Mouse (Mus musculus) kidney, adult 10 weeks (tissue): ENCODE measurements around the gene Chil3. TPM values are rescaled to one million over a fixed set of nuclear protein-coding genes. Genes with fewer than 3 reads are reported as not detected.

Source experiments
- polyA plus RNA-seq: library from polyadenylated mRNA; stranded (reverse); fragments of 350-450 nt; fragmentation: Illumina TruSeq; extraction: RNeasy Lipid Tissue Mini Kit (QIAGEN cat#74804); gene quantifications from one replicate; pipeline ENCODE4 v1.2.3, GENCODE M21; 2014; ENCODE audit warnings: low read depth, low replicate concordance

Gene Chil3
- polyA plus RNA-seq: 2.2 TPM

DNA sequence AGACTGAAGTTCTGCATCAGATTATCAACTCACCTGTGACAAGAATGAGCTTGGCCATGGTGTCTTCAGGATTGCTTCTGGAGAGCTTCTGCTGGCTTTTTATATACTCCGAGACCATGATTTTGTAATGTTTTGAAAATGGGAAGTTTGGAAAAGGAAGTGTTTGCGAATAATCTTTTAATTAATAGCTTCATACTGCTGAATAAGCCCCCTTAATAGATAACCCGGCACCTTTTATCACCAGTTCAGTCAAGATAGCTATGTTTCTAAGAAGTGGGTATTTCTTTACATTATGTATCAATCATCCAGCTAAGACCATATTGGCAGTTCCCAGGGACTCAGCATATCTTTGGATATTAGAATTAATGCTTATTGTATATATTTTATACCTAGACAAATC lies at the start of gene Chil3:
Gene Chil3 (minus strand): TSS at position 101 of the 400 bp plus-strand sequence.

DNA sequence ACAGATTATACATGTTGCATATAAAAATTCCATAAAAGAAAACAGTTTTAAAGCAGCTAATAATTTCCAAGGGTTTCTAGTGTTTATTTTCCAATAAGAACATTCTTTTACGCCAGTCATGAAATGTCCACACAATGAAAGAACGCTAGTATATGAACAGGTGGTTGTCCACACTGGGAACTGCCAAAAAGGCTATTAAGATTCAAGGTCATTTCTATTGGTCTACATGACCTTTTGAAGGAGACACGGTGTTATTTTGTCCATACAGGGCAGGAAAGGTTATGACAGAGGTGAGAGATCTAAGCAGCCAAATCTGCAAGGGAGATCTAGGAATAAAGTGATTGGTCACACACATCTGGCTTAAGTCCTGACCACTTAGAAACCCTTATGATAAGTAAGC lies 54.4 kb downstream of the Chil3 start, which contains the start of gene Chia1:
Gene Chia1 (plus strand): TSS at position 301 of the 400 bp plus-strand sequence.

Other genes starting within 250 kb of the Chil3 start
- gene I830077J02Rik, start 234.9 kb downstream of the Chil3 start, polyA plus RNA-seq: 0.69 TPM
- gene Wdr77, start 208.2 kb downstream of the Chil3 start, polyA plus RNA-seq: 32.4 TPM
- 1,836 TPM for gene Atp5f1, start 207.5 kb downstream of the Chil3 start, polyA plus RNA-seq
- 1.6 TPM for gene Ovgp1, start 193.9 kb downstream of the Chil3 start, polyA plus RNA-seq
- not detected for gene Pifo, start 152.9 kb downstream of the Chil3 start, polyA plus RNA-seq
- gene Chil5, start 134.8 kb downstream of the Chil3 start, polyA plus RNA-seq: not detected
- gene Chia1, start 54.3 kb downstream of the Chil3 start, polyA plus RNA-seq: not detected
- gene Chil4, start 51.9 kb upstream of the Chil3 start, polyA plus RNA-seq: 0.97 TPM
- not detected for gene Chil6, start 238.6 kb upstream of the Chil3 start, polyA plus RNA-seq